ENCODE assay signal across 9 mouse cellular contexts in the genomic region with DNA sequence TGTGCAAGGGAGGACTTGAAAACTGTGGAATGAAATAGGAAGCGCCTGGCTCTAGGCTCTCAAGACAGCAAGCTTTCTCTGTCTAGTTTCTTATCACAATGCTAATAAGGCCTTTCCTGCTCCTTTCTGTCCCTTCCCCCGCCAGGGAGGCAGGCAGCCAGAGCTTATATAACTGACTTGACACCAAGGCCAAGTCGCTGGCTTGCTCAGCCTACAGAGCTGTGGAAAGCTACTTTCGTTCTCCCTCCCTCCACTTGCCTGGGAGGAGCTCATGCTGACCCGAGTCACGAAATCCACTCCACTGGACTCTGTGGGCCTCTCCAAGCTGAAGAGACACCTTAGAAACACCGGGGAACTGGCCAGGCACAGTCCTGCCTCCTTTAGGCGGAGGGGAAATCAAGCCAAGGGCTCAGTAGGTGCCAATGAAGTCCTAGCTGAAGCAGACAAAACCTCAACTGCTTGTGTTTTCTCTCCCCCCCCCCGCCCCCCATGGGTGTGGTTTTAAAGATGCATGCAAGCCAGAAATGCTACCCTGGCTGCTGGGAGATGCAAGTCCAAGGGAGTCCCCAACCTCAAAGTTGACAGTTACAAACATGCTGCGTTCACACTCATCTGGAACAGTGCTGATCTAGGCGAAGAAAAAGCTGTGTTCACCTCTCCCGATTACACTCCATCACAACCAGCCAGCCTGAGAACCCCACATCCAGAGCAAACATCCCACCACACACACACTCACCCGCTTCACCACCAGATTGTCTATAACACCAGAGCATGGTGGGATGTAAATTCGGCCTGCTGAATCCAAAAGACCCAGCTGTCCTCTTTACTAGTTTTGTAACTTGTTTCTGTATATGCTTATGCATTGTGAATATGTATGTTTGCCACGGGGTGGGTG.
DNase-seq lines count a peak whose midpoint lies in the region; ATAC-seq and TF ChIP-seq lines count a peak whose summit lies in the region.
"Had no signal": no experiment of that assay in that cellular context is flagged by ENCODE, and none has a peak within 500 bp of the region (broad histone marks: within the 10 kb centered on the region; RNA-seq: fewer than 3 reads in every experiment).

No protein-coding gene starts in this region.

- 38% methylated on average over 15 of the region's 15 CpGs for WGBS in heart, embryonic 13.5 days
- 37% methylated on average over 15 of the region's 15 CpGs for WGBS in lung, adult 2 months
- WGBS in stomach, embryonic 14.5 days = 51% methylated on average over 15 of the region's 15 CpGs

- TF ChIP-seq CTCF in lung, adult 2 months (IDR thresholded peaks at IDR 0.05; ENCODE audit: insufficient read depth, low read length) = no peak

- H3K4me3 ChIP-seq in heart, embryonic 13.5 days = no peak overlapping the region
- H3K4me3 ChIP-seq in lung, adult 2 months (replicated peaks; ENCODE audit: extremely low read depth, low read depth, low read length) = peak overlapping the region; percentile 11
- no peak overlapping the region for H3K4me3 ChIP-seq in stomach, embryonic 14.5 days (ENCODE audit: low read depth, low read length)

- peak overlapping the region; percentile 77 for H3K27ac ChIP-seq in heart, embryonic 13.5 days (replicated peaks)
- peak overlapping the region; percentile 39; the same call in 1 of the 2 replicates for H3K27ac ChIP-seq in stomach, embryonic 14.5 days (ENCODE audit: low read length)
- H3K27ac ChIP-seq: liver, embryonic 14.5 days had no signal

- ATAC-seq in heart, embryonic 13.5 days (ENCODE audit: extremely low read depth, insufficient number of reproducible peaks, low FRiP score, low TSS enrichment) = peak; percentile 71
- ATAC-seq in stomach, embryonic 14.5 days (ENCODE audit: insufficient number of reproducible peaks, insufficient read depth, low FRiP score, low read depth) = peak; percentile 56; the same call in 1 of the 2 replicates
- ATAC-seq in granulocyte monocyte progenitor cell, adult 5-6 weeks (replicated peaks; ENCODE audit: poor library complexity, severe bottlenecking) = no peak

- peak overlapping the region; percentile 40 for H3K4me2 ChIP-seq in heart, embryonic 13.5 days
- H3K4me2 ChIP-seq in stomach, embryonic 14.5 days (replicated peaks; ENCODE audit: low read depth, low read length) = no peak overlapping the region

- no peaks in the 10 kb centered on the region for H3K36me3 ChIP-seq in heart, embryonic 13.5 days
- no peaks in the 10 kb centered on the region for H3K36me3 ChIP-seq in stomach, embryonic 14.5 days (ENCODE audit: control insufficient read depth, insufficient read depth, low read length)

- H3K9me3 ChIP-seq in heart, embryonic 13.5 days = no peaks in the 10 kb centered on the region
- no peaks in the 10 kb centered on the region for H3K9me3 ChIP-seq in stomach, embryonic 14.5 days (ENCODE audit: control insufficient read depth, low read depth, low read length)

- DNase-seq in 3134 (ENCODE audit: extremely low read depth, insufficient read length, low spot score) (peak; percentile 15), adipocyte (ENCODE audit: low spot score) (peak; percentile 83)
- DNase-seq in embryo, embryonic 11 days = peak; percentile 36
- DNase-seq in kidney, postnatal 4 days = peak; percentile 90 to 91
- peak; percentile 79 for DNase-seq in lung, adult 2 months

- peak; percentile 47; the same call in 1 of the 2 replicates for TF ChIP-seq POLR2A in lung, adult 2 months (IDR thresholded peaks at IDR 0.05; ENCODE audit: borderline replicate concordance, extremely low read depth, low read depth, low read length)

- H3K9ac ChIP-seq in heart, embryonic 13.5 days = peak overlapping the region; percentile 56; the same call in 1 of the 2 replicates
- H3K9ac ChIP-seq in stomach, embryonic 14.5 days (replicated peaks; ENCODE audit: low read depth, low read length) = no peak overlapping the region
- H3K9ac ChIP-seq: liver, embryonic 14.5 days had no signal

- H3K27me3 ChIP-seq in heart, embryonic 13.5 days (replicated peaks) = no peaks in the 10 kb centered on the region
- H3K27me3 ChIP-seq in stomach, embryonic 14.5 days (ENCODE audit: control insufficient read depth, insufficient read depth, low read length) = no peaks in the 10 kb centered on the region

- H3K4me1 ChIP-seq in heart, embryonic 13.5 days = peaks cover 23% of the 10 kb centered on the region
- H3K4me1 ChIP-seq in lung, adult 2 months (ENCODE audit: control insufficient read depth, insufficient read depth, low read length) = peaks cover 3% of the 10 kb centered on the region; the same call in 1 of the 2 replicates
- peaks cover 9% of the 10 kb centered on the region for H3K4me1 ChIP-seq in stomach, embryonic 14.5 days (ENCODE audit: control insufficient read depth, insufficient read depth, low read length)

Comparison
In these comparisons a context has a peak if more than half of its experiments do, and no peak if none do; other contexts are left out.
1. DNase-seq: peak in every context shown above with its lines; median percentile 90 in kidney, postnatal 4 days; 83 in adipocyte; 79 in lung, adult 2 months; 36 in embryo, embryonic 11 days; 15 in 3134.